Mouse (Mus musculus): ENCODE measurements around the gene Pced1a.
"Not testable (repeated sequence)": the region's sequence is repeated elsewhere in the genome, so short reads cannot be mapped to it uniquely, and the experiment has no call there.

Gene Pced1a

GRCm38 (mm10) chr2:130390993-130391625, 33.4 kb downstream of the Pced1a start:
- no peak for DNase-seq (ENCODE audit: low read depth, low spot score)

- peak; percentile 49 for DNase-seq (ENCODE audit: low read depth, low spot score)
Measured at GRCm38 (mm10) chr2:130388796-130389195, 35.7 kb downstream of the Pced1a start.

GRCm38 (mm10) chr2:130386212-130386611, 38.3 kb downstream of the Pced1a start:
- DNase-seq (ENCODE audit: low read depth, low spot score) = no peak

GRCm38 (mm10) chr2:130383895-130384294, 40.6 kb downstream of the Pced1a start:
- DNase-seq (ENCODE audit: low read depth, low spot score) = no peak

- no peak for DNase-seq (ENCODE audit: low read depth, low spot score)
Measured at GRCm38 (mm10) chr2:130383205-130383604, 41.3 kb downstream of the Pced1a start.

GRCm38 (mm10) chr2:130374951-130375350, 49.5 kb downstream of the Pced1a start:
- DNase-seq (ENCODE audit: low read depth, low spot score) = no peak

GRCm38 (mm10) chr2:130373026-130373425, 51.5 kb downstream of the Pced1a start:
- not testable (repeated sequence) for DNase-seq (ENCODE audit: low read depth, low spot score)

- DNase-seq (ENCODE audit: low read depth, low spot score) = no peak
Measured at GRCm38 (mm10) chr2:130367386-130367785, 57.1 kb downstream of the Pced1a start.
